Mouse (Mus musculus) right cerebral cortex, adult 18-20 months (tissue): ENCODE results near the gene Copg2.

ENCODE experiments used
- DNase-seq: peaks from one replicate; pipeline ENCODE4 v3.0.0; 2022; ENCODE audit warnings: mixed read lengths

Copg2 gene

GRCm38 (mm10) chr6:30896195-30896985 is at the start of gene Copg2:
Gene Copg2 (minus strand): TSS chr6:30896794.
- DNase-seq, result peak; percentile 96

DNA sequence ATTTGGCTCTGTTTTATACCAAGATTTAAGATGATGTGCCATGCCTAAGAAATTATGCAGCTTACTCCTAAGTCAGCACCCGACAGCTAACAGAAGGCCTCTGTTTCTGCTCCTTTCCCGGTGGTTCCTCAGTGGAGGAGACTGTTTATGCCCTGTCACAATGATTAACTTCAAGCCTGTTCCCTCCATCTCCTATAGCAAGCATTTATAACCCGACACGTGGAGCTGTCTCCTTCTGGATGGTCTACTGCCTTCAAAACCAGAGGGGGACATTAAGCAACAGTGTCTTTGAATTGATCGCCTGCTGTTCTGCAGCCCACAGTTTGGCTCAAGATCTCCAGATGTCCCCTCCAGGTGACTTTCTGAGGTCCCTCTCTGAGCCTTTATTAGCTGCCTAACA is 42.7 kb upstream of the Copg2 start:
- no peak for DNase-seq

- no peak for DNase-seq
Measured at GRCm38 (mm10) chr6:30922821-30923220, 26.2 kb upstream of the Copg2 start.

GRCm38 (mm10) chr6:30921826-30922225 is 25.2 kb upstream of the Copg2 start:
- DNase-seq, result no peak

- DNase-seq, result peak; percentile 56
Measured at GRCm38 (mm10) chr6:30920834-30921675, 24.5 kb upstream of the Copg2 start.

DNA sequence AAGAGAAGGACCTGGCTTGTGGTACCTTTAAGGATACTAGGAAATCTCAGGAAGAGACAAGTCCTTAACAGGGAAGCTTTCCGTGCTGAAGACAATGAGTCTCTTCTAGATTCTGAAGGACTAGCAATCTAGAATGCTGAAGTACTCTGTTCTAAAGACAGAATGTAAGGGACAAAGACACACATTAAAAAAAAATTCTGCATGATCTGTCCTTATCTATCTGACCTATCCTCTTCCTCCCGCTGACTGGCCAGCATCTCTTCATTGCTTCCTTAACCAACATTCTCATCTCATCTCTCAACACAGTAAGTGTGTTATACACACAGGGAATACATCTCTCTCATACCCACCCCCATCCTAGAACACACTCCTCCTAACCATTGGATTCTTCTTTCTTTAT is 18.9 kb upstream of the Copg2 start, which contains the start of gene Tsga13:
TSS of gene Tsga13 (minus strand) at position 101 of the 400 bp plus-strand sequence.
- DNase-seq, result no peak

DNA sequence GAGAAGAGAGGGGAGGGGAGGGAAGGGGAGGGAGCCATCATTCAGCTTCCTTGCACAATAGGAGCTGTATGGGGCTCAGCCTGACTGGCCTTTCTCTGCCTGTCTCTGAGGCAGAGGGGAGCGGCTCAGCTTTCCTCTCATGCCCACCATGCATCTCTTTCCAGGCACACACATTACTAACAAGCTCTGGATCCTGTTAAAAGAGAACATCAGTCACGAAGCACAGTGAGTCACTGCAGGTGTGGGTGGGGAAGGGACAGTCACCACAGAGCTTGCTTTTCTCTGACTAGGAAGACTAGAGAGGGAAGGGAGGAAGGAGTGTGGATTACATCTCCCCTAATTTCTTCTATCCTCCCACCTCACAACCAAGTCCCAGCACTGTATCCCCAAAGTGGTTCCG is 11.4 kb upstream of the Copg2 start:
- DNase-seq, result peak; percentile 88

DNA sequence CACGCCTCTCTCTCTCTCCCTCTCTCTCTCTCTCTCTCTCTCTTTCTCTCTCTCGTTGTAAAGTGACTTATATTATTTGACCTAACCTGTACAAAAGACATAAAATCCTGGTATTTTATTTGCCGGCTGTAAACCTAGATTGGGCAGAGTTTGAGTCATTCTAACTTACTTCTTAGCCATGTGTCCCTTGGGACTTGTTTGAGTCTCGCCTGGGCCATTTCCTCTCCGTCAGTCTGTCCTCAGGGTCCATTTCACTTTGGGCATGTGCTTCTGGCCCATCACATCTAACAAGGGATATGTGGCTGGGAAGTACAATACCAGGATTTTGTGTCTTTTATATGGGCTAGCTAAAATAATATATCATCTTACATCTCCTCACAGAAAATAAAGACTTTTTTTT is 8.3 kb upstream of the Copg2 start:
- DNase-seq, result no peak

GRCm38 (mm10) chr6:30904033-30904432 is 7.4 kb upstream of the Copg2 start:
- DNase-seq, result no peak

- DNase-seq, result no peak
Measured at GRCm38 (mm10) chr6:30897520-30897919, 926 bp upstream of the Copg2 start.

DNA sequence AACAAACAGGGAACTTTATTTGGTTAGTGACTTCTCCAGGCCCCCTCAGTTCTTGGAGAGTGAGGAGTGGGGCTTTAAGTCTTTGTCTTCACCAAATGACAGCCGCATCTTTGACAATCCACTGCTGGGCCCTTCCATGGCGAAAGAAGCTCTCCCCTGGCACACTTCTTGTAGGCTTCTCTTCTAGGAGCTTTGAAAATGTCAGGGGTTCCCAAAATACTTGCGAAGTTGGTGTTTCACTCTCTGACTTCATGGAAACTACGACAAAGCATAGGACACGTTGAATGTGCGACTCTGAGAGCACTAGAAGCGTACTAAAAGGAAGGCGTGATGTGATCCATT is 363 bp upstream of the Copg2 start:
- DNase-seq, result no peak

DNA sequence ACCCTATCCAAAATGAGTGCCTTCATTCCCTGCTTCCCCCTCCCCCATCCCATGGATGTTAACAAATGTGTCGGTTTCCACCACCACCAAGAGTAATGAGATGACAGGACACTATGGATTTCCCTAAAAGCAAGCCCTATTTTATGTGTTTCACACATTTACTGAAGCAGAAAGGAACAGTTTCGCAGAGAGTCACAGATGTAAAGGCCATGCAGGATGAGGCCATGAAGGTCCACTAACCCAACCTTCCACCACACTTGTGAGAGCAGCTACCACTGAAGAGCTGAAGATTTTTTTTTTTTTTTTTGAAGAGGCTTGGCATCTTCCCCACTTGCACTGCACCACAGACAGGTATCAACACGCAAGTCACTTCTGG is 787 bp downstream of the Copg2 start:
- DNase-seq, result no peak

DNA sequence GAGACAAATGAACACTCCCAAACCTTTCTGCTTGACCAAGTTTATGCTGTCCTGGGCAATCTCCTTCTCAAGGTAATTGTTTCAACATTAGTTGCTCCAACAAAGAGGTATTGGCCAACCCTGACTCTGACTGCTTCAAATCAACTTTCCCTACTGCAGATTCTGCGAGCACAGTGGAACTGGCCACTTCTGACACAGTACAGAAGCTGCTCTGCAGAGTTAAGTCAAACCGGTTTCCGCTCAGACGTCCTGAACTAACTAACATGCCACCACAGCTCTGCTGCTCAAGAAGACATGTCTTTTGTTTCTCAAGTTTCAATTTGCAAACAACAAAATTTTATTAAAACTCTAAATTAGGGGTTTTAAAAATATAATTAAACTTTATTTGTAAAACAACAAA is 3.5 kb downstream of the Copg2 start:
- DNase-seq, result no peak

DNA sequence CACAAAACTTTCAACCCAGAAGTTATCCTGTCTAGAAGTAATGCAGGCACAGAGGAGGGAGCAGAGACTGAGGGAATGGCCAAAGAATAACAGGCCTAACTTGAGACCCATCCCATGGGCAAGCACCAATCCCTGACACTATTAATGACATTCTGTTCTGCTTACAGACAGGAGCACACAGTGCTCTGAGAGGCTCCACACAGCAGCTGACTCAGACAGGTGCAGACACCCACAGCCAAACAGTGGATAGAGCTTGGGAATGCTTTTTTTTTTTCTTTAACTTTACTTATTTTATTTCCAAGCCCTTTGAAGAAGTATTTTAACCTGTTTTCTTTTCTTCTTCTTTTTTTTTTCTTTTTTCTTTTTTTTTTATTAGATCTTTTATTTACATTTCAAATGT is 4.8 kb downstream of the Copg2 start:
- DNase-seq, result no peak

DNA sequence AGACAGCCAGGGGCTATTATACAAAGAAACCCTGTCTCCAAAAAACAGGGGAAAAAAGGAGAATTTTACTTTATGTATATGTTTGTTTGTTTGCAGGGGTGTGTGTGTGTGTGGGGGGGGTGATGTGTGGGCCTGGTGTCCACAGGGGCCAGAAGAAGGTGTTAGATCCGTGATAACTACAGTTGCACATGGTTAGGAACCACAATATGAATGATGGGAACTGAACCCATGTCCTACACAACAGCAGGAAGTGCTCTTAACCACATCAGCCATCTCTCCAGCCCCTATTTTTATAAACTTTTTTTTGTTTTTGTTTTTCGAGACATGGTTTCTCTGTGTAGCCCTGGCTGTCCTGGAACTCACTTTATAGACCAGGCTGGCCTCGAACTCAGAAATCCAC is 11.7 kb downstream of the Copg2 start:
- no peak for DNase-seq

DNA sequence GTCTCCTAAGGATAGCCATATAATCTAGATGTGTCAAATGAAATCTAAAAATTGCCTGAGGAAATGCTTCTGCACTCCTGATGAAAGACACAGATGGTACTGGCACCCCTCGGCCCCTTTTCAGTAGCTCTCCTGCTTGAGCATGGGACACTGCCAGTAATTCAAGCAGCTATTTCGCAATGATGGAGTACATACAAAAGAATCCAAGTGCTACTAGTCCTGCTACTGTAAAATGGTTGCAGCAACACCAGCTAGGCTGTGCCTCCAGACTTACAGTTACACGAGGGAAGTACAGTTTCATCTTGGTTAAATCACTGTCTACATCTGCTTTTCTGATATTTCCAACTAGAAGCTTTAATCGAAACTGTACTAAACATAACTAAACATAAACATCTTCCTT is 13.1 kb downstream of the Copg2 start:
- DNase-seq, result no peak

DNA sequence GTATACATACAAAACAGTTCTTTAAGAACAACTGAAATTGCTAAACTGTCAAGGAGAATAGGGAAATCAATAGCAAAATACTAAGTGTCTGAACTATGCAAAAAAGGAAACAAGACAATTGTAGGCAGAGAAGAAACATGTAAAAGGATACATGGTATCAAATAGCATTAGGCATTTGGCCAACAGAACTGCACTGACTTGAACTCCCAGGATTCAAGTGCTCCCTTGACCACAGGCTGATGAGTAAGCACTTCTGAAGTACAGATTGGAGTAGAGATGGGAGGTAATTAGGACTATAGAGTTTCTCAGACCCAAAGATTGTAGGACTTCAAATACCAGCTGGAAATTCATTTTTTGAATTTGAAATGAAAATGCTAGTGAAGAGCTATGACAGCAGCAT is 19.9 kb downstream of the Copg2 start:
- DNase-seq, result no peak

- DNase-seq, result no peak
Measured at GRCm38 (mm10) chr6:30866501-30866900, 30.1 kb downstream of the Copg2 start.

- DNase-seq, result no peak
Measured at GRCm38 (mm10) chr6:30865031-30865678, 31.4 kb downstream of the Copg2 start.

- no peak for DNase-seq
Measured at GRCm38 (mm10) chr6:30855956-30856355, 40.6 kb downstream of the Copg2 start.

- DNase-seq, result no peak
Measured at GRCm38 (mm10) chr6:30855205-30855604, 41.4 kb downstream of the Copg2 start.

DNA sequence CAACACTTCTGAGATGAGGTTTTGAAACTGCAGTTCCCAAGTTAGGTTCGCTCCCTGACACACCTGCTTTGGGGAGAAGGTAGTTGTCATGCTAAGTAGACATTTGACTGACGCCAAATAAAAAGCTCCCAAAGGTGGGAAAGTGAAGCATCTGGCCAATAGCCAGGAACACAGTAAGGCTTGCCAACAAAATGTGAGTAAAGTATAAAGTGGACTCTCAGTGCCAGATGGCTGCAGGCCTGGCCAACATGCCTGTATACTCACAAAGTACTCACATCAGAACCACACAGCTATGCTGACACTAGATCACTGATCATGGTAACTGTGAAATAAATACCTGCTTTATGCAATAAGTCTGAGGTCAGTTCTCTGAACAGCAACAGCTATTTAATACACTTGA is 46.8 kb downstream of the Copg2 start:
- DNase-seq, result no peak

DNA sequence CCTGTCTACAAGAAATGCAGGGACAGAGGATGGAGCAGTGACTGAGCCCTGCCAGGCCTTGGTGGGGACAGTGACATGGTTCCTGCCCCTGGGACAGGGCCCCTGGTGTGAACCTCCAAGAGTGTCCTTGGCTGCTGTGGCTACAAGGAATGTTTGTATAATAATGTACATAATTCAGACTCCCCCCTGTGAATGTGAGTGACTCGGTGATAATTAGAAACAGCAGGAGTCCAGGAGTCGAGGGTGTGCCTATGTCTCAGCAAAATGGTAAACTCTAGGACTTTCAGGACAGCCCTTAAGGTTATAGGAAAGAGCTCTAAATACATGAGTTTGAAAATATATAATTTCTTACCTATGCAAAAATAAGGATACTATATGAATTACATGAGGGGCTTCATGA is 64.4 kb downstream of the Copg2 start:
- DNase-seq, result no peak

DNA sequence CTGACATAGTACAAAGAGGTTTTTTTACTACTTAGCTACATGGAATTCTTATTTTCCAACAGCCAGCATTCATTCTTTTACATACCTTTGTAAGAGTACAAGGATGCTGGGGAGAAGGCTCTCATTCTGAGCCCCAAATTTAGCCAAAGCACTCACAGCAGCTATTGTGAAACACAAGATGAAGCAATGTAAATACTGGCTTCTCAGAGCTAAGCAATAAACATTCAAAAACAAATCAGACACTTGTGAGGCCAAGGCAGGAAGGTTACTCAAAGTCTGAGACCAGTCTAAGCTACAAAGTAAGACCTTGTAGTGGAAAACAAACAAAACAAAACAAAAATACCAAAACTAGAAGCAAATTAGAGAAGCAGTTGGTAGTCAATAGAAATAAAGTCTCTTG is 83.0 kb downstream of the Copg2 start:
- DNase-seq, result no peak
